Mouse (Mus musculus): ENCODE measurements at regions not wholly inside any gene's neighbourhood (a gene's known extent, or its start where the extent isn't known, plus 50 kb on each side); places are given as distances from the start of the nearest gene placed in this dataset.
"Not testable (repeated sequence)": the region's sequence is repeated elsewhere in the genome, so short reads cannot be mapped to it uniquely, and the experiment has no call there.

DNA sequence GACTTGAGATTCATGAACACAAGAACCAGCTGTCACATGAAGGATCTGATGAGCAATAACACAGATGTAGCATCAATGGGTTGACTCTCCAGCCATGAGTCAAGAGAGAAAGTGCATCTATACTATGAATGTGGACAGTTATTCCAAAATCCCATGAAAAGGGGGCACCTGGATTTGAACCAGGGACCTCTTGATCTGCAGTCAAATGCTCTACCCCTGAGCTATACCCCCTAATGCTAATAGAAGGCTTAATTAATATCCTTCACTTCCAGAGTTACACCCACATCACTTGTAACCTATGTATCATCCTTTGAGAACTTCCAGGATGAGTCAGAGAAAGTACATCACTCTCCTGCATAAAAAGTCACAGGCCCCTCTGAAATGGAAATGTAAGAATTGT lies 133.8 kb upstream of the Krba1 start:
- TF ChIP-seq ZMIZ1 (IDR thresholded peaks at IDR 0.05; ENCODE audit: low read depth, low read length); CTCF (conservative IDR thresholded peaks at IDR 0.05 in 1 of 2, IDR thresholded peaks at IDR 0.05 in 1 of 2; ENCODE audit: low read depth in 2 of 2, low read length in 2 of 2); TCF12 (IDR thresholded peaks at IDR 0.05; ENCODE audit: low read depth, low read length); MAX (IDR thresholded peaks at IDR 0.05; ENCODE audit: low read length); EP300 (IDR thresholded peaks at IDR 0.05; ENCODE audit: low read length): not testable (repeated sequence)

Data from CH12.LX (cell line).